In the genomic region with DNA sequence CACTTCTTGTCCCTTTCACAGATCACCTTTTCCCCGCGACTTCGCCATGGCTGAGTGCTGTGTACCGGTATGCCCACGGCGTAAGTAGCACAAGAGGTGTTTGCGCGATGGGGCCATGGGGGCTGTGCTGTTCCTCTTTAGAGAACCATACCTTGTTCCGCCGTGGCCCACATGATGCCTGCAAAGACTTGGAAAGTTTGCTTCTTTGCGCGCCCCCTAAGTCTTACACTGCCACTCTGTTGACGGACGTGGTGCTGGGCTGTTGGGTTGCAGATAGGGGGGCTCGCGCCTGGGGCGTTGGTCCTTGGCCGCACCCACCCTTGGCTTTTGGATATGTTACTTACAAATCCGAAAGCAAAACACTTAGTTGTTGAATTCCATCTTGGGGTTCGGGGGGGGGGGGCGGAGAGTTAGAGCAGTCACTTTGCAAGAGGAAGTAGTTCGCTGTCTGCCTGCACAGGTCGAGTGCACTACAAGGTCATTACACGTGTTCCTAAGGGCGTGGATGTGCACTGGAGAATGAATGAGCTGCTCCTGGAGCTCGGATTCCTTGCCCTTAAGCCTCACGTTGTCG, we compare ENCODE assay signal across 8 mouse cellular contexts. TPM values are rescaled to one million over a fixed set of nuclear protein-coding genes. Genes with fewer than 3 reads are reported as not detected.
A peak's percentile ranks its signal among the peaks of the same experiment; 100 is the strongest.
DNase-seq lines count a peak whose midpoint lies in the region; ATAC-seq and TF ChIP-seq lines count a peak whose summit lies in the region.

No protein-coding gene starts in this region.

- H3K36me3 ChIP-seq in embryonic facial prominence, embryonic 10.5 days (replicated peaks), result peaks cover 41% of the 10 kb centered on the region
- peaks cover 35% of the 10 kb centered on the region for H3K36me3 ChIP-seq in intestine, embryonic 14.5 days (ENCODE audit: control insufficient read depth, insufficient read depth, low read length)

- H3K4me3 ChIP-seq in layer of hippocampus, adult 2 months, result peak overlapping the region; percentile 100
- H3K4me3 ChIP-seq in embryonic facial prominence, embryonic 10.5 days, result peak overlapping the region; percentile 96
- peak overlapping the region; percentile 62 for H3K4me3 ChIP-seq in intestine, embryonic 14.5 days (ENCODE audit: low read depth, low read length)

- H3K9me3 ChIP-seq in embryonic facial prominence, embryonic 10.5 days, result no peaks in the 10 kb centered on the region
- H3K9me3 ChIP-seq in intestine, embryonic 14.5 days (ENCODE audit: control insufficient read depth, low read length), result no peaks in the 10 kb centered on the region

- peak overlapping the region; percentile 89 for H3K9ac ChIP-seq in intestine, embryonic 14.5 days (ENCODE audit: low read length)

- no peaks in the 10 kb centered on the region for H3K27me3 ChIP-seq in embryonic facial prominence, embryonic 10.5 days (replicated peaks; ENCODE audit: low read depth, poor library complexity, severe bottlenecking)
- H3K27me3 ChIP-seq in intestine, embryonic 14.5 days (replicated peaks; ENCODE audit: control insufficient read depth, insufficient read depth, low read length), result no peaks in the 10 kb centered on the region

- no peak for DNase-seq in layer of hippocampus, adult 2 months (ENCODE audit: low spot score in 2 of 2)
- DNase-seq in layer of hippocampus, postnatal 14 days (ENCODE audit: low spot score in 2 of 2), result no peak
- DNase-seq in embryonic facial prominence, embryonic 10.5 days (ENCODE audit: low spot score), result no peak
- DNase-seq in intestine, embryonic 14.5 days (ENCODE audit: low spot score), result no peak
- no peak for DNase-seq in right cerebral cortex, postnatal 36 days (ENCODE audit: low spot score in 2 of 2)
- no peak for DNase-seq in Muller cell, postnatal 12 days (ENCODE audit: inconsistent ontology term)

- WGBS in embryonic facial prominence, embryonic 10.5 days, result under 1% methylated on average over 28 of the region's 28 CpGs
- under 1% methylated on average over 28 of the region's 28 CpGs for WGBS in intestine, embryonic 14.5 days

- H3K4me1 ChIP-seq in embryonic facial prominence, embryonic 10.5 days, result peaks cover 28% of the 10 kb centered on the region
- H3K4me1 ChIP-seq in intestine, embryonic 14.5 days (replicated peaks; ENCODE audit: control insufficient read depth, insufficient read depth, low read length), result peaks cover 22% of the 10 kb centered on the region

- H3K27ac ChIP-seq in layer of hippocampus, adult 2 months, result peak overlapping the region; percentile 100
- H3K27ac ChIP-seq in embryonic facial prominence, embryonic 10.5 days (replicated peaks), result peak overlapping the region; percentile 100
- H3K27ac ChIP-seq in intestine, embryonic 14.5 days (ENCODE audit: low read depth), result peak overlapping the region; percentile 97

- ATAC-seq in intestine, embryonic 14.5 days (replicated peaks; ENCODE audit: low FRiP score, low TSS enrichment, low read depth), result no peak; the same call in 1 of the 2 replicates
- ATAC-seq in megakaryocyte, adult 5-6 weeks (ENCODE audit: poor library complexity, severe bottlenecking), result peak; percentile 61
- no peak for ATAC-seq in erythroid progenitor cell, adult 5-6 weeks (replicated peaks; ENCODE audit: low FRiP score, poor library complexity, severe bottlenecking)

- peak overlapping the region; percentile 87 for H3K4me2 ChIP-seq in intestine, embryonic 14.5 days (ENCODE audit: low read length)

- TF ChIP-seq CTCF in layer of hippocampus, adult 2 months (conservative IDR thresholded peaks at IDR 0.05), result no peak

RNA-seq across cellular contexts. Expression of a gene that starts 6.9 kb away (rescaled TPM):
- total RNA-seq in layer of hippocampus, adult 2 months (2021), result 100 to 1,000 TPM; 223 to 230 TPM
- total RNA-seq in layer of hippocampus, postnatal 14 days (2021), result 100 to 1,000 TPM; 231 to 233 TPM
- polyA plus RNA-seq in embryonic facial prominence, embryonic 10.5 days (2016; fragmentation: Nextera tagmentation; extraction: Ambion mirVana), result 286 TPM in 2 replicates
- 334 and 336 TPM in 2 replicates for polyA plus RNA-seq in intestine, embryonic 14.5 days (2014; fragmentation: Nextera tagmentation; extraction: Ambion mirVana)
- 293 and 324 TPM in 2 replicates for total RNA-seq in megakaryocyte, adult 5-6 weeks (2015)
- total RNA-seq in megakaryocyte, adult 5-6 weeks (2017), result 231 and 287 TPM in 2 replicates
- total RNA-seq in erythroid progenitor cell, adult 5-6 weeks (2015; ENCODE audit: low replicate concordance), result 122 and 138 TPM in 2 replicates
- total RNA-seq in erythroid progenitor cell, adult 5-6 weeks (2017; ENCODE audit: low replicate concordance), result 83.9 and 105 TPM in 2 replicates

RNA-seq across cellular contexts. Expression of a gene that starts 16.9 kb away (rescaled TPM):
- 10 to 100 TPM; 25.4 to 27.5 TPM for total RNA-seq in layer of hippocampus, adult 2 months (2021)
- total RNA-seq in layer of hippocampus, postnatal 14 days (2021), result 10 to 100 TPM; 32.3 to 34.7 TPM
- polyA plus RNA-seq in embryonic facial prominence, embryonic 10.5 days (2016; fragmentation: Nextera tagmentation; extraction: Ambion mirVana), result 17.4 and 18.3 TPM in 2 replicates
- 47.4 and 47.6 TPM in 2 replicates for polyA plus RNA-seq in intestine, embryonic 14.5 days (2014; fragmentation: Nextera tagmentation; extraction: Ambion mirVana)
- 8.0 and 14.3 TPM in 2 replicates for total RNA-seq in megakaryocyte, adult 5-6 weeks (2015)
- total RNA-seq in megakaryocyte, adult 5-6 weeks (2017), result 0.89 and 5.4 TPM in 2 replicates
- total RNA-seq in erythroid progenitor cell, adult 5-6 weeks (2015; ENCODE audit: low replicate concordance), result 1.4 and 10.9 TPM in 2 replicates
- total RNA-seq in erythroid progenitor cell, adult 5-6 weeks (2017; ENCODE audit: low replicate concordance), result 10.0 and 12.7 TPM in 2 replicates
